Mouse (Mus musculus) gastrocnemius, postnatal 4 days (tissue): ENCODE measurements around the gene Arhgap31. TPM values are rescaled to one million over a fixed set of nuclear protein-coding genes. Genes with fewer than 3 reads are reported as not detected.
"Not testable (repeated sequence)": the region's sequence is repeated elsewhere in the genome, so short reads cannot be mapped to it uniquely, and the experiment has no call there.

Experiments
- DNase-seq, 2 experiments: peaks; one replicate each; pipeline ENCODE4 v3.0.0; 2021 to 2022; ENCODE audit warnings: low spot score in 2 of 2, mixed read lengths in 2 of 2
- total RNA-seq, 2 experiments: library from RNA; stranded (reverse); gene quantifications; 2 replicates each; pipeline ENCODE4 v1.2.3; 2021

Arhgap31 gene
- total RNA-seq, 2 experiments from 2014 or later = 30.1 to 31.2 TPM

DNA sequence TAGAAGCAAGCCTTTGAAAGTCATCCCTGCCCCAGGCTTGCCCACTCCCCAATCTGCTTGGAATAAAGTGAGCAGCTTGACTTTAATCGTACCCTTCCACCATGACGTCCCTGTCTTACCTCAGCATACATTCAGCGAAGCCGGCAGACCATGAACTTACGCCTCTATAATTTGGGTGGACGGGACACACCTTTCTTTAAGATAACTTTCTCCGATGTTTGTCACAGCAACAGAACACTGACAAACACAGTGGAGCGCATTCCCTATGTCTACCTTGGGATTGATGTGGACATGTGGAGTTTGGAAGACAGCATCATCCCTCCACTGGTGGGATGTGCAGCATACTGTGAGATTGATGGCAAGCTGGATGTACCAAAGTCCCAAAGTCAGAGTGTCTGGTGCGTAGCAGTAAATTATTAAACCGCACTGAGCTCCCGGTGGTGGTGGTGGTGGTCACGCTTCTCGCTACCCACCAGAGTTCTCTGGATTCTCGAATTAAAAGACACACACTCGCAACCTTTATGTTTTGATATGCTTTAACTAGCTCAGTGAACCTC, 15.6 kb upstream of the Arhgap31 start:
- DNase-seq = no peak

DNA sequence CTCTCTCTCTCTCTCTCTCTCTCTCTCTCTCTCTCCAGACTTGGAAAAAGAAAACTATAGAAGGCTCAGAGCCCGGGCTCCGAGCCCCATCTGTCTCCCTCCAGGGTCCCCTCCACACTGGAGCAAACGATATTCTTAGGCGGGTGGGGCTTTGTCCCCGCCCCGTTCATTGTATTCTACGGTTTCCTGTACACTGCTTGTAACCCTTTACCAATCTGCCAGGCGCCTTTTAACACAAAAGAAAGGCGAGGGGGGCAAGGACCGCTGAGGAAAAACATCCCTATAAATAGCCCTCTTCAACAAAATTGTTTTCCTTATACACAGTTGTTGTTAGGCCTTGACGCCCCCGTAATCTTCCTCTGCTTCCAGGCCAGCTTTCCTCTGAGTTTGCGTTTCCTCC, 11.9 kb upstream of the Arhgap31 start:
- DNase-seq = no peak

DNA sequence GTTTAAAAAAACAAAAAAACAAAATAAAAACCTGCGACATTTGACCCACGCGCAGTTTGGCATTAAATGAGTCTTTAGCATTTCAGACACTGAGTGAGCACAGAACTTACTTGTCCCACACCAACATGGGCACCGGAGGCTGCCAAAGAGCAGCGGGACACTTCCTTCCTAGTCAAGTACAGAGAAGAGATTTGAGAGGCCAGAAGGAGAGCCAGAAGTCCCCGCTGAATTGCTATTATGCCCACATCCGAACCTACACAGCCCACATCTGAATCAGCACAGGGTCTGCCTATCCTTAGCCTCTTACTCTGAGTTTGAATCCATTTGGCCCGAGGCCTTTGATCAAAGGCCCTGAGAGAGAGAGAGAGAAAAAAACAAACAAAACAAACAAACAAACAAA, 11.2 kb upstream of the Arhgap31 start:
- DNase-seq = no peak

DNA sequence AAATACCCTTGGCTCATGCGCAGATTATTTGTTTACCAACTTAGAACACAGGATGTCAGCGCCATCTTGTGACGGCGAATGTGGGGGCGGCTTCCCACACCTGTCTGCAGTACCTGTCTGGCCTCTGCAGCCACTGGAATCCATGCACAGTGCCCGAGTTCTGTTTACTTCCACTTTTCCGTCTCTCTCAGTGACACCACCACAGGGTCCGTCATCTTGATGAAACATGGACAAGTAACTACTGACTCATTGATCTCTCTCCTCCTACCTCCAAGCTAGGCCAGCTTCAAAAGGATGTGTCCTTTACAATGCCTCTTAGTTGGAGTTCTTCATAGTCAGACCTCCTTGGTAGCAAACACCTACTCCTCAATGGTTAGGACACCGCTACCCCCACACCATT, 8.3 kb upstream of the Arhgap31 start:
- no peak for DNase-seq

DNA sequence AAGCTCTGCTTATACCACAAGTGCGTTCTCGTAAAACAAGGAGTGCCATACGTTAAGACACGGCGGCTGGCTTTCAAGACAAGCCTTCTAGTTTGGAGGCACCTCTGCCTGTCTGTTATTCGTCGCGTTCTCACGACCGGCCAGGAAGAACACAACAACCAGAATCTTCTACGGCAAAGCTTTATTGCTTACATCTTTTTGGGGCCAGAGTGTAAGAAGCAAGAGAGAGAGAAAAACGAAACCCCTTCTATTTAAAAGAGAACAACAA, 1.1 kb upstream of the Arhgap31 start:
- DNase-seq = not testable (repeated sequence)

DNA sequence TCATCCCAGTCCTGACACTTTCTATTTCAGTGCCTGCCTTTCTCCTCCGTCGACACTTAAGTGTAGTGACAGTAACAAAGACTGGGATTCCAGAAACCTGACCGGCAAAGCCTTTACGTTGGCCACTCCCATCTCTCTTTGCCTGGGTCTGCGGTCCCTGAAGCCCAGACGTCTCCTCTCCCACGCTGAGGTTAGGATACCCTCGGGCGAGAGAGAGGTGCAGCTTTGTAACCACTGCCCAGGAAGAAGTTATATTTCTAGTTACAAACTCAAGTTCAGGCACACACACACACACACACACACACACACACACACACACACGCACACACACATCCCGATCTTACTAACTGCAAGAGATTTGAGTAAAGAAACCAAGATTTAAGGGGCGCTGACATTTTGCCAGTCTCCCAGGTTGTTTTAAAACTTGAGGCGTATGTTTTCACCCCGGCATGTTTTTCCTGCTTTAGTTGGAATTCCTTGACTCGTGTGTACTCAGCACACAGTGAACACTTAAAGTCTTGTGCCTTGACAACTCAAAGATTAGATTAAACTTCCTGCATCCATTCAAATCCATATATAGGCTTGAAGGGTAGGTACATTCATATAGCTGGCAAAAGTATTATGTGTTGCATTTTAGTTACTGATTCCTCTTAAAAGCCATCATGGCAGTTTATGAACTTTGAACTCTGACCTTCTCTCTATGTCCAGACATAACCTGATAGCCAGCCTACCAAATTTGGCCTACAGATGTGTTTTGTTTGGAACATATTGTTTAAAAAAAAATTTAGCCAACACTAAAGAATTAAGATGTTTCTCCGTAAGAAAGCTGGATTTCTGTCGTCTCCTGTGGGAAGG, 557 bp upstream of the Arhgap31 start:
- DNase-seq = no peak

DNA sequence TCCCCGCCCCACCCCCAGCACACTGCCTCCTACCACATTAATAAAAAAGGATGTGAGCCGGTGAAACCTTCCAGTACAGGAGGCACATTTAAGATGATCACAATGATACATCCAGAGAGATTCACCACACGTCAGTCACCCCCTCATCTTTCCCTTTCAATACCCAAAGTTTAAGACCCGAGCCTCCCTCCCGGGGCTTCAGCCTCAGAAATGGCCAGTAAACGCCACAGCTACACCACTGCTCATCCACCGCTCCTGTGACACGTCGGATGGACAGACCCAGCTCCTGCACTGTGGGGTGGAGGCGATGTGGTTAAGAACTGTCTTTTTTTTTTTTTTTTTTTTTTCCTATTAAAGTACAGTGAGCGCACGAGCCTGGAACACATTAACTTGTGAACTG, 969 bp downstream of the Arhgap31 start:
- no peak for DNase-seq

DNA sequence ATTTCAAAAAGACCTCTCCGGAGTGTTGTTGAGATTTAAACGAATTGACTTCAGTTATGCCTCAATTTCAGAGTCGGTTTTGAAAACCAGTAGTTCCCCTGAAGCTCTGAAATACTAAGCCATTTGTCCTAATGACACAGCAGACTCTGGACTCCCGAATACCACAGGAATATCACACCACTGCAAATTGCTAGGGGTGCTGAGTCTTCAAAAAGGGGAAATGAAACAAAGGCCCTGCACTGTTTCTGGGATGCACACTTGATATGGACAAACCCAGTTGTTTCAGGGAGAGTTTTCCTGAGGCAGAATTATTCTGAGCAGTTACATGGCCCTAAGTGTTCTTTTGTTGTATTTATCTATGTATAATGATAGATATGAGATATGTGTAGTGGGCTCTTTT, 1.8 kb downstream of the Arhgap31 start:
- no peak for DNase-seq

DNA sequence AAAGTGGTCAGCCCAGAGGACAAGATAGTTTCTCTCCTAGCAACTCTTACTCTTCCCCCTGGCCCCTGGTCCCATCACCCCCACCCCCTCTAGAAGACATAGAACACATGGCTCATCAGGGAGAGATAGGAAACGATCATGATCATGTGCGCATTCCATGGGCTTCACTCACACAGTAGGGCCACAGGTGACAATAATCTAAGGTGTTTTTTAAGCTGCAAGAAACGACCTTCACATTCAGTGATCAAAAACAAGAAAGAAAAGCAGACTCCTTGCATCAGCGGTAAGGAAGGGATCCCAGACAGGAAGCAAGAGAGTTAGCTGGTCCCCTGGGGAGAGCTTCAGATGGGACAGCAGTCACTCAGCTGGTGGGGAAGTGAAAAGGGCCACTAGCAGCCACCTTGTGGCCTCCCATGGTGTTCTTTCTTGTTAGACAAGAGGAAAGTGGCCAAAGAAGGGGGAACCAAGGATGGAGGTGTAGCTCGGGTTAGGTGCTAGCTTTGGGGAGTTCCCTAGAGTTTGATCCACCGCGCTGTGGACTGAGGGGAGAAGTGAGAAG, 4.0 kb downstream of the Arhgap31 start:
- no peak for DNase-seq

DNA sequence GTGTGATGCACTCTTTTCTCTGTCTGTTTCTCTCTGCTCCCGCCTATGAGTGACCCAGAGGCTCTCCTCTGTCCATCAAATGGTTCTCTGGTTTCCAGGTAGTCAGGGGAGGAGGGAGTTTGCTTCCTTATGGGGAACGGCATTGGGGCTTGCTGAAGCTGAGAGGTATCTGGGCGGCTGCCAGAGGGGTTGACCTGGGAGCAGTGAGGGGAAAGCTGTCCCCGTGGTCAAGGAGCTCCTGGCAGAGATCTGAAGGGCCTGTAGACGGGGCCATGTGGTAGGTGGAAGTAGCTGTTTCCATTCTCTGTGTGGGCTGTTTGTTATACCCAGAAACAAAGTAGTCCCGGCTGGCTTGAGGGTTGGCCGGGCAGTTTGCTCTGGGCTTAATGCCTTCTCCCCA, 6.3 kb downstream of the Arhgap31 start:
- no peak for DNase-seq

DNA sequence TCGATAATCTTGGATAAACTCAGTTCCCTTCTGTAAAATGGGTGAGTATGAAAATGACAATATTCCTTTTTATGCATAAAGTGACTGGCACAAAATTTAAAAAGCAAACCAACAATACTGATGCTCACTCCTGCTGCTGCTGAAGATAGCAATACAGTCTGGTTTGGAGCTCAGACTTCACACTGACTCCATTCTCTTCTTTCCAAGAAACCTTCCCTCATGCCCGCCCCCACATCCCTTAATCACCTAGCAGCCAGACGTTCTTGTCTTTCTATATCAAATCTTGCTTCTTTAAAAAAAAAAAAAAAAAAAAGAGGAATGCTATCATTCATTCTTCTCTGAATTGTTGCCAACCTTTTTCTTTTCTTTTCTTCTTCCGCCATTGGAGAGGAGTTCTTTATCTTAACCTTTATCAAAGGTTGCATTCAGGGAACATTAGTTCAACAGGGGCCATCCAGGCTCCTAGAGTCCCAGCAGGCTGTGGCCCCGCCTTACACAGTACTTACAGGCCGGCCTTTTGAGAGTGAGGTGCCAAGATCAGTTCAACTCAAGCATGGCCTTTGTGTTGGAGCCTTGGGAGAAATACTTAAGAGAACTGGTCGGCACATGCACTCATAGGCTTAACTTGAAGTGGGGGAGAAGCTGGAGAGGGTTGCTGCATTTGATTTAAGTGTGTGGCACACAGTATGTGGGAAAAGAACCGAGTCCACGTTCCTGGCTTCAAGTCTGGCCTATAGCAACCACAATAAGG, 7.4 kb downstream of the Arhgap31 start:
- DNase-seq = no peak

DNA sequence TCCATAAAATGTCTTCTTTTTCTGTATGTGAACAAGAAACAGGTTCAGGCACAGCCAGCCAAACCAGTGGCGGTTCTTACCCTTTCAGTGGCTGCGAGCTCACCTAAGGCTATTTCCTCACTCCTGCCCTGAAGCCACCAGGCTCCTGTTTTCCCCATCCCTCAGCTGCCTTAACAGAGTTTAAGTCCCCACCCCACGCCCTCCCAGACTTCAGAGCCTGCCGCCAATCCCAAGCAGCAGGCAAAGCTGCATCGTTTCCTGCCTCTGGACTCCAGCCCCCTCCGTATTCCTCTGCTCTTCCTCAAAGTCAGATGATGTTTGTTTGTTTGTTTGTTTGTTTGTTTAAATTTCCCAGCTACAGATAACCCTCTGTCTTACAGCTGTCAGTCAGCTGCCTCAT, 9.6 kb downstream of the Arhgap31 start:
- DNase-seq = no peak

DNA sequence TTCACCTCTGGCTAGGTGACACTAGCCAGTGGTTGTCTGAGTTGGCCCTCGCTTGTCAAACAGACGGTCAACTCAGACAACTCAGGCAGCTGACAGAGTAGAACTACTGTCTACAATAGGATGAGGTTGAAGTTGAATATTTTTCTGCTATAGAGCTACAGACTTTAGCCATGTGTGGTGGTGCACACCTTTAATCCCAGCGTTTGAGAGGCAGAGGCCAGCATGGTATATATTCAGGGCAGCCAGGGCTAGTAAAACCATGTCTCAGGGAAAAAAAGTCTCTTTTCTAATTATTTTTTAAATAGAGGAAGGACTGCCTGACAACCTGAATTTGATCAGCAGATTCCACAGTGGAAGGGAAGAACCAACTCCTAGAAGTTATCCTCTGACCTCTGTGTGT, 10.8 kb downstream of the Arhgap31 start:
- DNase-seq = no peak

DNA sequence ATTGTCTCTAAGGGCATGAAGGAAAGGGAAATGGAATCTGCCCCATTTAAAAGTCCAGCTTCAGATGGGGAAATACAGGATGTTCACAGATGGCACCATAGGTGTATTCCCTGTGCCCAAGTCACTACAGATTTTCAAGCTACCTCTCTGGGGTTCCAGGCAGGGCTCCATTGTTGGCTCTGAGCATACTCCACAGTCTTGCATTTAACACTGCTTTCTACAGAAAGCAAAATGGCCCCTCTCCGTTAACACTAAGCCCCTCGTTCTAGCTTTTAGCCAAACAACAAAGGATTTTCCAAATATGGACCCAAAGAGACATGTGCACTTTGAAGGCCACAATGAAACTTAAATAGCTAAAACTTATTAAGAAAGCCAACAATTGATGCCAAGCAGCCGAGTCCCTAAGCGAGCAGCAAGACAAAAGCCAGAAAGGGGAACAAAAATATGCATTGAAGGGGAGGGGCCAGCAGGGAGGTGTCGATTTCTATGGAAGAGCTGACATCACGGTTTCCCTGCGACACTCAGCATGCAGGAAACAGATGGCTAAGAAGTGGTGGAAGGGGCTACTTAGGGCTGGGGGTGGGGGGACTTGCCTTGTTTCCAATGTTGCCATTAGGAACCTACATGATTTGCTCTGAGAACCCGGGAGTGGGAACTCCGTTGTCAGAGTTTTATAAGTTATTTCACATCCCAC, 11.4 kb downstream of the Arhgap31 start:
- no peak for DNase-seq

DNA sequence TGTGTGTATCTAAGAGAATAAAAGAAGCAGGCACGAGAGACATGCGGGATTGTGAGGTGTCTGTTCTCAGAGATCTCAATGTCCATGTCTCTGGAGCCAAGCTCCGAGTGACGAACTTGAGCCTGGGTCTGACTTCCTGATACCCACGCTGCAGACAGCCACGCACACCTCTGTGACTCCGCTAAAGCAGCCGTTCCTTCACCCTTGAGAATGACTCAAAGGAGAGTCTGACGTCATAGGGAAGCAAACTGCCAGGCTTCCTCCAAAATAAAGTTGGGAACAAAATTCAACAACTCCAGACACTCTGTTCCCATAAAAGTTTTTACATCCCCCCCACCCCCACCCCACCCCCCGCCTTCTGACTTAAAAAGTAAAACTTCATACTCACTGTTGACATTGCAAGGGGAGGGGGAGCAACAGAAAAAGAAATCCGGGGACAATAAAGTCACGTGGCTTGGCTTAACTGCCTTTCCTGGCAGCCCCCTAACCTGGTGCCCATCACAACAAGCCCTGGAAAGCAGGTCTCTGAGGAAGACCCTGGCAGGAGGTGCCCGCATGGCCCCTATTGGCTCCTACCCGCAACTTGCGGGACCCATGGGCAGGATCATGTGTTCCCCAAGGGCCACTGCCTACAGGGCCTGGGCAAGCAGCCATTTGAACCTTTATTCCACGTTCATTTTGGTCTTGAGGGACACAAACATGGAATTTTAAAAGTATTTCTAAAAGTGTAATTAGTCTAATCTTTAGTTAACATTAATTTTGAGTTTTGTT, 12.5 kb downstream of the Arhgap31 start:
- no peak for DNase-seq

DNA sequence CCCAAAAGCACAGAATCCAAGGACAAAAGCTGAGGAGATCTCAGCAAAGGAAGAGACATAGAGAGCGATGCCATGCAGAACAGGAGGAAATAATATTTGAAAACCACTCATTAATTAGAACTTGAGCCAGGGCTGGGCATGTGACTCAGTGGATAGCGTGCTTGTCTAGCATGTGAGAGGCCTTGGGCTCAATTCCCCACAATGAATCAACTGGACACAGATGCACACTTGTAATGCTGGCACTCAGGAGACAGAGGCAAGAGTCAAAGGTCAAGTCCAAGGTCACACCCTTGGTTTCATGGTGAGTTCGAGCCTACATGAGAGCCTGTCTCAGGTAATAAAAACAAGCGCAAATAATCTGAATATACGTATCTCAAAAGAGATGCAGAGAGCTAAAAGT, 15.5 kb downstream of the Arhgap31 start:
- no peak for DNase-seq

DNA sequence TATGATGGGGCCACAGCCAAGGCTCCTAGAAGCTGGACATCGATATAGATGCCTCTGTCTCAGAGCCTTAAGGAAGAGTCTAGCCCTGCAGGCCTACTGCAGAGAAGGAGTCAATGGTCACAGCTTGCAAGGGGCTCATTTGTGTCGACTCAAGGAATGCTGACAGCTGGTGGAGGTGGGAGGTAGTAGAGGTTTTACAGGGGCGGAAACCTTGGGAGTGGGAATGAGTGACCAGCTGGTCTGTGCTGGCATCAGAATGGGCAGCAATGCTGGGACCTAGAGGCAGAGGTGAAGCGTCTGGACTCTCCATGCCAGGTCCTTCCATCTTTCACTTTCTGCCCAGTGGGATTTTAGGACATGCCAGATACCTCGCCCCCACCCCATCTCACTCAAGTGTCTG, 17.5 kb downstream of the Arhgap31 start:
- no peak for DNase-seq

DNA sequence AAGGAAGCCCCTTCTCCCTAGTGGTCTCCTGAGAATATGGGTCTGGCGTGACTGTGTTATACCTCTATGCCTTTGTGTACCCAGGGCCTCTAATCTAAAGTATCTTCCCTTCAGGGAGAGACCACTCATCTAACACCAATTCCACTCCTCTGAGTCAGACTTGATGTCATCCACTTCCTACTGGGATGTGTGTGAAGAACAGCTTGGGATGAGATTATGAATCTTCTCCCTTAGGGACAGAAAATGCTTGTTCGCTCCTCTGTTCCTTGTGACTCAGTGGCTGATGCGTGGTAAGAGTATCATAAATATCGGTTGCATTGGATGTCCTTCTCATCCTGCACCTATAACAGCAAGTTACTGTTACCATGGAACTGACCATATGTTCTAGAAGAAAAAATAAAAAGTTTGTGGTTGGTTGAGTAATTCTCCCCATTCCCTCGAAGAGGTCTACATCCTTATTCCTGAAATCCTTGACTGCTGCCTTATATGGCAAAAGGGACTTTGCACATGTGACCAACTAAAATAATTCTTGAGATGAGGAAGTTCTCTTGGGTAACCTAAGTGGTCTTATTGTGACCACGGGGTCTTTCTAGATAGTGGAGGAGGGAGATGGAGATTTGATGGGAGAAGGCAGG, 18.1 kb downstream of the Arhgap31 start:
- no peak for DNase-seq

DNA sequence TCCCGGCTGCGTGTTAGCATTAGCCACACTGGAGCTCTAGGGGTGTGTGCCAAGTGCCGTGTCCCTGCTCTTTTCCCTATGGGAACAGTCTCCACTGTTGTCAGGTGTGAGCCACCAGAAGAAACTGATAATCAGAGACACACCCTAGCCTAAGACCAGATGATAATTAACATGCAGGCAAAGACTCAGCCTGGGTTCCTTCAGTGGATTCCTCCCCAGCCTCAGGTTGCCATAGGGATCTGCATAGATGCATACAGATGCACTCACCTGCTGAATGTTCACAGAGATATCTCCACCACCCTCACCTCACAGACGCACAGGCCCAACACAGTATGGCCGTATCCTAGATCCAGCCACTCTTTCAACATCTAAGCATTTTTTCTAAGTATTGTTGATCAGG, 22.6 kb downstream of the Arhgap31 start:
- DNase-seq = no peak

DNA sequence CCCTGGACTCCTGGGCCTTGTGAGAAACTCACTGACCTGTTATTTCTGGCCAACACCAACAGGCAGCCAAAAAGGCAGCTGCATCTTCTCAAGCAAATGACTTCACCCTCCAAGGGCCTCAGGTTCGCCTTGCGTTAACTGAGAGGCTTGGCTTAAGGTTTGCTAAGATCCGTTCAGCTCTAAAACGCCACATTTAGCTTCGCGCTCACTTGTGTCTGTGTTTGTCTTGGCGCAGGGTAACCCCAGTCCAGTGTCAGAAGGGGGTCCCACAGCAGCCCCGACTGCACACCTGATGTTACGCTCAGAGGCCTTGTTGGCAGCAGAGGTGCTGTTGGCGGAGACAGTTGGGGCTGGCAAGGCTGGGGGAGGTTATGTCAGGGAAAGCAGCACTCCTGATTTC, 23.3 kb downstream of the Arhgap31 start:
- DNase-seq = no peak
